Mouse (Mus musculus) liver, embryonic 11.5 days (tissue): ENCODE data around the gene Atp5h. TPM values are rescaled to one million over a fixed set of nuclear protein-coding genes. Genes with fewer than 3 reads are reported as not detected.
"Not testable (repeated sequence)": the region's sequence is repeated elsewhere in the genome, so short reads cannot be mapped to it uniquely, and the experiment has no call there.

Source experiments
- ATAC-seq: fragments of 200-750 bp; cut with Nextera tagmentation; replicated peaks from 2 replicates; pipeline ENCODE4 v1.8.0; 2017; ENCODE audit warnings: moderate number of reproducible peaks, mild to moderate bottlenecking, moderate TSS enrichment, moderate library complexity; ENCODE audit not compliant: low FRiP score
- DNase-seq: peaks from one replicate; pipeline ENCODE4 v3.0.0-alpha.2; 2017; ENCODE audit warnings: low spot score
- H3K27ac ChIP-seq: fragments of 300-500 bp; sonication (generic); 2 replicates; pipeline ENCODE4 v1.5.1; 2014; ENCODE audit warnings: mild to moderate bottlenecking, low read depth, low read length, control low read depth
- H3K27me3 ChIP-seq: fragments of 300-500 bp; sonication (generic); replicated peaks from 2 replicates; pipeline ENCODE4 v1.6.1; 2014; ENCODE audit warnings: low read length, mixed read lengths; ENCODE audit not compliant: control insufficient read depth, insufficient read depth
- H3K36me3 ChIP-seq: fragments of 300-500 bp; sonication (generic); 2 replicates; pipeline ENCODE4 v1.6.1; 2014; ENCODE audit warnings: mild to moderate bottlenecking, low read length, moderate library complexity, mixed read lengths; ENCODE audit not compliant: control insufficient read depth, insufficient read depth
- H3K4me1 ChIP-seq: fragments of 300-500 bp; sonication (generic); replicated peaks from 2 replicates; pipeline ENCODE4 v1.6.1; 2014; ENCODE audit warnings: low read length, mixed read lengths; ENCODE audit not compliant: control insufficient read depth, insufficient read depth
- H3K4me2 ChIP-seq: fragments of 300-500 bp; sonication (generic); 2 replicates; pipeline ENCODE4 v1.6.1; 2014; ENCODE audit warnings: mild to moderate bottlenecking, control low read depth, moderate library complexity
- H3K4me3 ChIP-seq: fragments of 300-500 bp; sonication (generic); 2 replicates; pipeline ENCODE4 v1.5.1; 2014; ENCODE audit warnings: low read depth, low read length, control low read depth
- H3K9ac ChIP-seq: fragments of 300-500 bp; sonication (generic); 2 replicates; pipeline ENCODE4 v1.6.1; 2014; ENCODE audit warnings: low read depth, low read length, control low read depth
- H3K9me3 ChIP-seq: fragments of 300-500 bp; sonication (generic); 2 replicates; pipeline ENCODE4 v1.6.1; 2016; ENCODE audit warnings: low read length, inconsistent platforms, mixed read lengths; ENCODE audit not compliant: control insufficient read depth
- WGBS: fragments of 180-500 bp; shearing (Covaris S2); extraction: QIAGEN DNeasy Blood & Tissue Kit; methylation state at CpG from one replicate; pipeline ENCODE4 v1.1.7; 2014; 5-methylcytosine and 5-hydroxymethylcytosine counted together
- polyA plus RNA-seq: library from polyadenylated mRNA; unstranded; fragments of >200 nt; fragmentation: Nextera tagmentation; extraction: Ambion mirVana; gene quantifications from 2 replicates; pipeline ENCODE4 v1.2.1, GENCODE M21; 2014

Gene Atp5h
- polyA plus RNA-seq, 1 experiment from 2014 or later = 884 TPM

DNA sequence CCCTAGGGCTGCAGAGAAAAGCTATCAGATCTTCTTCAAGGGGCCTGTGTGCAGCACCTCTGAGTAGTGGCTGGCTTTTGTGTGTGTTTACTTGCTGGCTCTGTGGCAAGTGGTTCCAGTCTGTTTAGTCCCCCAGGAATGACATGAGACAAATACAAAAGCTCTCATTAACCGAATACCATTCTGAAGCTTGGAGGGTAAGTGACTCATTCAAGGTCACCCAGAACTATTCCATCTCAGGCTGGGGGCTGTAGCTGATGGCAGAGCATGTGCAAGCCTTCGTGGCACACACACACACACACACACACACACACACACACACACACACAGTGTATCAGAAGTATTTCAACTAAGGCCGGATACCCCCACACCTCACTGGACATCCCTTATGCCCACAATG, 19.6 kb downstream of the Atp5h start:
- no peak for ATAC-seq
- WGBS = 77% methylated on average over 3 of the region's 3 CpGs

DNA sequence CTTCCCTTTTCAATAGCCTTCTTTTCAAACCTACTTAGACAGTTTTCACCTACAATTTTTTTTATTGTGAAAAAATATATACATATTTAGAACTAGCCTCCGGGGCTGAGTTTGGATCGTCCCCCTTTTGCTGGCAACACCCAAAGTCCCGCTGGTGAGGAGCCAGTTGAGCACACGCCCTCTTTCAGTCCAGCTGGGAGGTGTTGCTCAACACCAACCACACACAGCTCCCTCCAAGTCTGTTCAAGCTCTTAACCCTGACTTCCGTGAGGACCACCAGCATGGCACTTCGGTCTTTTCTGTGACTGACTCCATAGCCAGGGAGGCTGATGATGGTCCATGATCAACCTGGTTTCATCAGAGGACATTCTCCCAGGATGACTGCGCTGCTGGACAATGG, 21.7 kb downstream of the Atp5h start:
- no peak for ATAC-seq

More for the DNA sequence above, 19.6 kb downstream of the Atp5h start:
- Histone ChIP-seq H3K4me3 (no peak overlapping the region), H3K36me3 (no peaks in the 10 kb centered on the region), H3K4me1 (peaks cover 6% of the 10 kb centered on the region), H3K4me2 (no peak overlapping the region), H3K27me3 (no peaks in the 10 kb centered on the region), H3K9me3 (no peaks in the 10 kb centered on the region), H3K9ac (no peak overlapping the region), H3K27ac (no peak overlapping the region)
- no peak for DNase-seq

DNA sequence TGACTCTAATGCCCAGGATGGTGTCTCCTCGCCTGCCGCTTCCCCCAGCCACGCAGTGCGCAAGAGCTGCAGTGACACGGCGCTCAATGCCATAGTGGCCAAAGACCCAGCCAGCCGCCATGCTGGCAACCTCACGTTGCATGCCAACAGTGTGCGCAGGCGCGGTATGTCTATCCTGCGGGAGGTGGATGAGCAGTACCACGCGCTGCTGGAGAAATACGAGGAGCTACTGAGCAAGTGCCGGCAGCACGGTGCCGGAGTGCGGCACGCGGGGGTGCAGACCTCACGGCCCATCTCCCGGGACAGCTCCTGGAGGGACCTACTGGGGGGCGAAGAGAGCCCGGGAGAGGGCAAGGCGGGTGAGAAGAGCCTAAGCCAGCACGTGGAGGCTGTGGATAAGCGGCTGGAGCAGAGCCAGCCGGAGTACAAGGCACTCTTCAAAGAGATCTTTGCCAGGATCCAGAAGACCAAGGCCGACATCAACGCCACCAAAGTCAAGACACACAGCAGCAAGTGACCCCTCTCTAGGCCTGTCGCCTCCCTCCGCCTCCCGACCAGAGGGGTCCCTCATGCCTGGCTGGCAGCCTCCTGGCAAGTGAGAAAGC, 25.9 kb downstream of the Atp5h start:
- H3K9ac ChIP-seq = no peak overlapping the region
- no peak overlapping the region for H3K27ac ChIP-seq
- H3K36me3 ChIP-seq = no peaks in the 10 kb centered on the region
- 49% methylated on average over 34 of the region's 34 CpGs for WGBS
- 0 out of 2 replicates have a peak, but pooled peaks cover 3% of the 10 kb centered on the region for H3K27me3 ChIP-seq
- peak overlapping the region; percentile 59 for H3K4me2 ChIP-seq
- peak overlapping the region; percentile 26; the same call in 1 of the 2 replicates for H3K4me3 ChIP-seq
- H3K9me3 ChIP-seq = no peaks in the 10 kb centered on the region
- no peaks in the 10 kb centered on the region for H3K4me1 ChIP-seq
- ATAC-seq = peak; percentile 53; the same call in 1 of the 2 replicates
- DNase-seq = no peak

More for the DNA sequence above, 21.7 kb downstream of the Atp5h start:
- Histone ChIP-seq H3K9me3 (no peaks in the 10 kb centered on the region), H3K4me2 (no peak overlapping the region), H3K4me1 (no peaks in the 10 kb centered on the region), H3K27ac (no peak overlapping the region), H3K27me3 (no peaks in the 10 kb centered on the region), H3K9ac (no peak overlapping the region), H3K4me3 (no peak overlapping the region), H3K36me3 (no peaks in the 10 kb centered on the region)
- WGBS = 65% methylated on average over 7 of the region's 7 CpGs
- no peak for DNase-seq

DNA sequence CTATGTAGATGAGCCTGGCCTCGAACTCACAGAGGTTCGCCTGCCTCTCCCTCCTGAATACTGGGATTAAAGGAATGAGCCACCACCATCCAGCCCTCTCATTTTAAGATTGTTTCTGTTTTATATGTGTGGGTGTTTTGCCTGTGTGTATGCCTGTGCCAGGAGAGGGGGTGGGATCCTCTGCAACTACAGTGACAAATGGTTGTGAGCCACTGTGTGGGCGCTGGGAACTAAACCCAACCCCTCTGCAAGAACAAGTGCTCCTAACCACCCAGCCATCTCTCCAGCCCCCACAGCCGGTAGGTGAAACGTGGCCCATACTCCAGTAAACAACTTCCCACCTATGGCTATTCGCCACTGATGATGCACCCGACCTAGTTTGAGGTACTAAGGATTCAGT, 28.4 kb downstream of the Atp5h start:
- Histone ChIP-seq H3K4me3 (no peak overlapping the region), H3K9ac (no peak overlapping the region), H3K27ac (no peak overlapping the region), H3K27me3 (0 out of 2 replicates have a peak, but pooled peaks cover 3% of the 10 kb centered on the region), H3K9me3 (no peaks in the 10 kb centered on the region), H3K4me1 (no peaks in the 10 kb centered on the region), H3K36me3 (no peaks in the 10 kb centered on the region), H3K4me2 (no peak overlapping the region)
- DNase-seq = no peak
- ATAC-seq = no peak
- 89% methylated on average over 7 of the region's 7 CpGs for WGBS

DNA sequence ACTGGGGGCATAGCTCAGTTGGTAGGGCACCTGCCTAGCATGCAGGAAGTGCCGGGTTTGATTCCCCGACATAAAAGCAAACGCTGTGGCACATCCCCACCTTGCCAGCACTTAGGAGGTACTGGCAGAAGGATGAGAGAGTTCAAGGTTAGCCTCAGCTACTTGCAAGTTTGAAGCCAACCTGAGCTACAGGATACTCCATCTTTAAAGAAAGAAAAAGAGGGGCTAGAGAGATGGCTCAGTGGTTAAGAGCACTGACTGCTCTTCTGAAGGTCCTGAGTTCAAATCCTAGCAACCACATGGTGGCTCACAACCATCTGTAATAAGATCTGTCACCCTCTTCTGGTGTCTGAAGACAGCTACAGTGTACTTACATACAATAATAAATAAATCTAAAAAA, 32.9 kb downstream of the Atp5h start:
- not testable (repeated sequence) for H3K4me1 ChIP-seq, DNase-seq, H3K9me3 ChIP-seq, H3K4me3 ChIP-seq, H3K4me2 ChIP-seq, H3K9ac ChIP-seq, ATAC-seq, H3K36me3 ChIP-seq, H3K27ac ChIP-seq
- H3K27me3 ChIP-seq = peaks cover 31% of the 10 kb centered on the region
- 76% methylated on average over 3 of the region's 3 CpGs for WGBS

DNA sequence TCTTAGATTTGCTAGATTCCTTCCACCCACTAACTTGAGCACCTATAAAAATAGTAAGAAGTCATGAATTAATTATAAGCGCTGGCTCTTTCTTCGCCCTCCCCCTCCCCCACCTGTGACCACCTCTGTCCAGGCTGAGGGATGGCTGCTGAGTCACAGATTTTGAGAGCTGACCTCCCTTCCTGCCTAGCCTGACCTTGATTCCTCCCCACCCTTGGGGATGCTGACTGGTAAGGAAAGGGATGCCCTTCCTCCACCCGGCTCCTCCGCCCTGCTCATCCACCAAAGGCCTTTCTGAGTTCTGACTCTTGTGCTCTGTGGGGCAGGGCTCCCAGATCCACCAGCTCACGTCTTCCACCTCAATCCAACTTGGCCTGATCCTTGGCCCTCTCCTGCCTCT, 35.2 kb downstream of the Atp5h start:
- Histone ChIP-seq H3K4me3 (no peak overlapping the region), H3K4me1 (peaks cover 7% of the 10 kb centered on the region), H3K4me2 (no peak overlapping the region), H3K27ac (no peak overlapping the region), H3K9me3 (no peaks in the 10 kb centered on the region), H3K9ac (no peak overlapping the region), H3K27me3 (peaks cover 38% of the 10 kb centered on the region), H3K36me3 (no peaks in the 10 kb centered on the region)
- DNase-seq = no peak
- WGBS = 72% methylated on average over 5 of the region's 5 CpGs
- ATAC-seq = no peak

DNA sequence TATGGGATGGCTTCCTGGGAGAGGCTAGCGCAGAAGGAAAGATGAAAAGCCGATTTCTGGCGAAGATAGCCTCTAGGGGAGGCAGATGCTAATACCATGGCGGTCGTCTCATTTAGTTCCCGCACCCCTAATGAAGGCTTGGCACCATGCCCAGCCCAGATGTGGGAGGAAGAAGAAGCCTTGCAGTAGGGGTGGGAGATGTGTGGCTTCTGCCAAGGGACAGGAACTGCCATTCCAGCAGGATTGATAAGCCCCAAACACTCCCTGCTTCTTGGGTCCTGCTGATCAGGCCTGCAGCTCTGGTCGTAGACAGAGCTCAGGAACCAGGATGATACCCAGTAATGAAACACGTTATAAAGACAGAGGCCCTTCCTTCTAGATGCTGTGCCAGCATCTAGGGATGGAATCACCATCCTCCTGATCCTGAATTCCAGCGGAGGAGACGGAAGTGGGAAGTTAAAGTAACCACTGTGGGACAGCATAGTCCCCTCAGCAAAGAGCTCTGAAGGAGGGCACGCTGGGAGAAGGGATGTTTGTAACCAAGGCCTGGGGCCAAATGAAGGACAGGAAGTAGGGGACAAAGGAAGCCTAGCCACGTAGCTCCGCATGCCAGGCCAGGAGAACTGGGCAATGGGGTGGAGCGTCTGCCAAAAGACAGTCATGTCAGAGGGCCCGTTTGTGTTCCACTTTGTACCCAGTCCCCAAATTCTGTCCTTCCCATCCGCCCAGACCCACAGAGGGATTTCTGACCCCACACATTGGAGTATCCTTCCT, 35.9 kb downstream of the Atp5h start:
- peak overlapping the region; percentile 73 for H3K4me2 ChIP-seq
- peaks cover 7% of the 10 kb centered on the region for H3K4me1 ChIP-seq
- no peaks in the 10 kb centered on the region for H3K9me3 ChIP-seq
- no peaks in the 10 kb centered on the region for H3K36me3 ChIP-seq
- no peak for ATAC-seq
- H3K9ac ChIP-seq = no peak overlapping the region
- 60% methylated on average over 16 of the region's 16 CpGs for WGBS
- DNase-seq = no peak
- H3K4me3 ChIP-seq = peak overlapping the region; percentile 63; the same call in 1 of the 2 replicates
- peak overlapping the region; percentile 28; the same call in 1 of the 2 replicates for H3K27ac ChIP-seq
- H3K27me3 ChIP-seq = peaks cover 38% of the 10 kb centered on the region

DNA sequence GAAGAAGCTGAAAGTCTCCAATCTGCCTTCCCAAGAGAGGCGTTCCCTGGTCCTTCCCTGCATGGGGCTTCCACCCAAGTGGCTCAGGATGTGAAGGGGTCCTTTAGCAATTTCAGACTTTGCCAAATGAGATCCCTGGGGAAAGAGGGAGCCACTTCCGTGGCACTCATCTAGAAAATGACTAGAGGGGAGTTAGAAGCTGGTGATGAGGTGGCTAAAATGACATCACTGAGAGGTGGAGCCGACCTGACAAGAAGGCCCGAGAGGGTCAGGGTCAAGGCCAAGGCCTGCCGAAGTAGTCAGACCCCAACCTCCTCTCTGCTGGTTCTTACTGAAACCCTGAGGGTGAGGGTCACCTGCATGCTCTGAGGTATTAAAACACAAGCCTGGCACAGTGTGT, 36.9 kb downstream of the Atp5h start:
- peaks cover 7% of the 10 kb centered on the region for H3K4me1 ChIP-seq
- no peaks in the 10 kb centered on the region for H3K9me3 ChIP-seq
- no peak for ATAC-seq
- H3K9ac ChIP-seq = no peak overlapping the region
- no peaks in the 10 kb centered on the region for H3K36me3 ChIP-seq
- H3K27me3 ChIP-seq = peaks cover 38% of the 10 kb centered on the region
- WGBS = 23% methylated on average over 5 of the region's 5 CpGs
- H3K4me3 ChIP-seq = peak overlapping the region; percentile 63
- H3K4me2 ChIP-seq = peak overlapping the region; percentile 73
- DNase-seq = no peak
- no peak overlapping the region for H3K27ac ChIP-seq
